In genomic region chr8:78187087-78187486, GRCm38 (mm10) we compare ENCODE assay signal across 24 mouse cellular contexts. TPM values are rescaled to one million over a fixed set of nuclear protein-coding genes. Genes with fewer than 3 reads are reported as not detected.
"Had no signal": no experiment of that assay in that cellular context is flagged by ENCODE, and none has a peak within 500 bp of the region (broad histone marks: within the 10 kb centered on the region; RNA-seq: fewer than 3 reads in every experiment).

No protein-coding gene starts in this region.

- H3K9ac ChIP-seq: liver, embryonic 13.5 days; liver, embryonic 15.5 days; liver, postnatal 0 days; lung, embryonic 15.5 days; midbrain, embryonic 12.5 days; neural tube, embryonic 13.5 days; neural tube, embryonic 15.5 days; stomach, embryonic 15.5 days had no signal

- H3K4me2 ChIP-seq: liver, embryonic 13.5 days; liver, embryonic 15.5 days; lung, embryonic 15.5 days; midbrain, embryonic 12.5 days; neural tube, embryonic 13.5 days; neural tube, embryonic 15.5 days; stomach, embryonic 15.5 days had no signal

- H3K27me3 ChIP-seq: liver, embryonic 13.5 days; liver, embryonic 15.5 days; lung, embryonic 15.5 days; megakaryocyte, embryonic 14.5 days; midbrain, embryonic 12.5 days; neural tube, embryonic 13.5 days; neural tube, embryonic 15.5 days; stomach, embryonic 15.5 days had no signal

- H3K27ac ChIP-seq: liver, embryonic 13.5 days; liver, embryonic 15.5 days; lung, embryonic 15.5 days; macrophage; midbrain, embryonic 12.5 days; neural tube, embryonic 13.5 days; neural tube, embryonic 15.5 days; stomach, embryonic 15.5 days; stomach, postnatal 0 days had no signal

- H3K36me3 ChIP-seq: liver, embryonic 13.5 days; liver, embryonic 15.5 days; lung, embryonic 15.5 days; midbrain, embryonic 12.5 days; neural tube, embryonic 13.5 days; neural tube, embryonic 15.5 days; stomach, embryonic 15.5 days had no signal

- H3K4me3 ChIP-seq: liver, embryonic 13.5 days; liver, embryonic 15.5 days; lung, embryonic 15.5 days; megakaryocyte, embryonic 14.5 days; midbrain, embryonic 12.5 days; myocyte; neural tube, embryonic 13.5 days; neural tube, embryonic 15.5 days; stomach, embryonic 15.5 days had no signal

- H3K9me3 ChIP-seq: liver, embryonic 13.5 days; liver, embryonic 15.5 days; lung, embryonic 15.5 days; megakaryocyte, embryonic 14.5 days; midbrain, embryonic 12.5 days; neural tube, embryonic 13.5 days; neural tube, embryonic 15.5 days; stomach, embryonic 15.5 days had no signal

- H3K4me1 ChIP-seq: liver, embryonic 13.5 days; liver, embryonic 15.5 days; lung, embryonic 15.5 days; megakaryocyte, embryonic 14.5 days; neural tube, embryonic 15.5 days; stomach, embryonic 15.5 days had no signal

- ATAC-seq: liver, postnatal 0 days had no signal

- DNase-seq: liver; liver, embryonic 13.5 days; liver, postnatal 0 days; lung, postnatal 14 days; midbrain, embryonic 14.5 days; retina, postnatal 1 day; right cerebral cortex, adult 18-20 months; thymus, adult 2 months; thymus, postnatal 25 days; thymus, postnatal 4 days had no signal

RNA-seq across cellular contexts. Expression of gene Ttc29, which starts 26.0 kb away (rescaled TPM):
- total RNA-seq: megakaryocyte progenitor cell, adult 5-6 weeks had no signal
- polyA plus RNA-seq: liver, embryonic 13.5 days; liver, embryonic 15.5 days; liver, postnatal 0 days; macrophage; midbrain, embryonic 12.5 days; myocyte; neural tube, embryonic 11.5 days; neural tube, embryonic 13.5 days; spleen, adult 2 months; stomach, postnatal 0 days; thymus, adult 2 months; urinary bladder, adult 2 months had no signal
